Mouse (Mus musculus) midbrain, embryonic 10.5 days (tissue): Measurements from ENCODE around the gene Cmtm7. TPM values are rescaled to one million over a fixed set of nuclear protein-coding genes. Genes with fewer than 3 reads are reported as not detected.

Experiments used
- DNase-seq: peaks from one replicate; pipeline ENCODE4 v3.0.0-alpha.2; 2017; ENCODE audit warnings: low spot score
- H3K27ac ChIP-seq: fragments of 300-500 bp; sonication (generic); replicated peaks from 2 replicates; pipeline ENCODE4 v1.5.1; 2016; ENCODE audit warnings: mild to moderate bottlenecking
- H3K27me3 ChIP-seq: fragments of 300-500 bp; sonication (generic); 2 replicates; pipeline ENCODE4 v1.6.1; 2016; ENCODE audit warnings: low read depth, mild to moderate bottlenecking; ENCODE audit not compliant: poor library complexity, severe bottlenecking
- H3K36me3 ChIP-seq: fragments of 300-500 bp; sonication (generic); 2 replicates; pipeline ENCODE4 v1.6.1; 2016; ENCODE audit warnings: mild to moderate bottlenecking, moderate library complexity
- H3K4me1 ChIP-seq: fragments of 300-500 bp; sonication (generic); 2 replicates; pipeline ENCODE4 v1.6.1; 2016
- H3K4me3 ChIP-seq: fragments of 300-500 bp; sonication (generic); 2 replicates; pipeline ENCODE4 v1.5.1; 2016; ENCODE audit warnings: mild to moderate bottlenecking, moderate library complexity
- H3K9me3 ChIP-seq: fragments of 300-500 bp; sonication (generic); replicated peaks from 2 replicates; pipeline ENCODE4 v1.6.1; 2016; ENCODE audit warnings: mild to moderate bottlenecking
- WGBS: fragments of 180-500 bp; shearing (Covaris S2); methylation state at CpG from one replicate; pipeline ENCODE4 v1.1.7; 2016; 5-methylcytosine and 5-hydroxymethylcytosine counted together
- polyA plus RNA-seq: library from polyadenylated mRNA; unstranded; fragments of >200 nt; fragmentation: Nextera tagmentation; extraction: Ambion mirVana; gene quantifications from 2 replicates; pipeline ENCODE4 v1.2.1, GENCODE M21; 2016

Cmtm7 gene
- polyA plus RNA-seq, 1 experiment from 2014 or later: 88.2 TPM

GRCm38 (mm10) chr9:114789989-114790388 lies 8.3 kb upstream of the Cmtm7 start:
- Histone ChIP-seq H3K9me3 (no peaks in the 10 kb centered on the region; the same call in 1 of the 2 replicates), H3K27ac (no peak overlapping the region), H3K4me1 (peaks cover 23% of the 10 kb centered on the region), H3K4me3 (no peak overlapping the region), H3K36me3 (no peaks in the 10 kb centered on the region), H3K27me3 (no peaks in the 10 kb centered on the region)
- DNase-seq: no peak
- WGBS: 85% methylated on average over 8 of the region's 8 CpGs

- peaks cover 26% of the 10 kb centered on the region for H3K4me1 ChIP-seq
- no peak overlapping the region for H3K4me3 ChIP-seq
- DNase-seq: no peak
- WGBS: 90% methylated on average over 7 of the region's 7 CpGs
- no peaks in the 10 kb centered on the region; the same call in 1 of the 2 replicates for H3K9me3 ChIP-seq
- H3K36me3 ChIP-seq: no peaks in the 10 kb centered on the region
- no peaks in the 10 kb centered on the region for H3K27me3 ChIP-seq
- no peak overlapping the region for H3K27ac ChIP-seq
These were observed 7.9 kb upstream of the Cmtm7 start for GRCm38 (mm10) chr9:114789557-114789956.

GRCm38 (mm10) chr9:114788697-114789096 lies 7.0 kb upstream of the Cmtm7 start:
- Histone ChIP-seq H3K4me1 (peaks cover 22% of the 10 kb centered on the region), H3K27ac (no peak overlapping the region), H3K9me3 (no peaks in the 10 kb centered on the region; the same call in 1 of the 2 replicates), H3K4me3 (no peak overlapping the region), H3K27me3 (no peaks in the 10 kb centered on the region), H3K36me3 (no peaks in the 10 kb centered on the region)
- DNase-seq: no peak
- WGBS: 94% methylated on average over 8 of the region's 8 CpGs

GRCm38 (mm10) chr9:114787716-114788115 lies 6.1 kb upstream of the Cmtm7 start:
- DNase-seq: no peak
- 91% methylated on average over 7 of the region's 7 CpGs for WGBS
- H3K27me3 ChIP-seq: peaks cover 6% of the 10 kb centered on the region; the same call in 1 of the 2 replicates
- no peak overlapping the region for H3K4me3 ChIP-seq
- no peaks in the 10 kb centered on the region for H3K36me3 ChIP-seq
- H3K9me3 ChIP-seq: no peaks in the 10 kb centered on the region; the same call in 1 of the 2 replicates
- no peak overlapping the region for H3K27ac ChIP-seq
- H3K4me1 ChIP-seq: peaks cover 22% of the 10 kb centered on the region

GRCm38 (mm10) chr9:114787134-114787533 lies 5.5 kb upstream of the Cmtm7 start:
- Histone ChIP-seq H3K27me3 (peaks cover 9% of the 10 kb centered on the region; the same call in 1 of the 2 replicates), H3K4me3 (no peak overlapping the region), H3K9me3 (no peaks in the 10 kb centered on the region; the same call in 1 of the 2 replicates), H3K27ac (no peak overlapping the region), H3K36me3 (no peaks in the 10 kb centered on the region), H3K4me1 (peaks cover 21% of the 10 kb centered on the region)
- WGBS: 94% methylated on average over 5 of the region's 5 CpGs
- no peak for DNase-seq

GRCm38 (mm10) chr9:114785432-114786125 lies 3.9 kb upstream of the Cmtm7 start:
- H3K27me3 ChIP-seq: peaks cover 9% of the 10 kb centered on the region; the same call in 1 of the 2 replicates
- DNase-seq: peak; percentile 63
- H3K9me3 ChIP-seq: no peaks in the 10 kb centered on the region; the same call in 1 of the 2 replicates
- WGBS: 9% methylated on average over 16 of the region's 16 CpGs
- no peak overlapping the region; the same call in 1 of the 2 replicates for H3K4me3 ChIP-seq
- peak overlapping the region; percentile 81 for H3K27ac ChIP-seq
- no peaks in the 10 kb centered on the region for H3K36me3 ChIP-seq
- peaks cover 30% of the 10 kb centered on the region for H3K4me1 ChIP-seq

- under 1% methylated on average over 38 of the region's 38 CpGs for WGBS
- Histone ChIP-seq H3K4me3 (peak overlapping the region; percentile 72), H3K27ac (peak overlapping the region; percentile 90), H3K4me1 (peaks cover 43% of the 10 kb centered on the region), H3K27me3 (peaks cover 9% of the 10 kb centered on the region; the same call in 1 of the 2 replicates), H3K36me3 (no peaks in the 10 kb centered on the region), H3K9me3 (no peaks in the 10 kb centered on the region)
- peak; percentile 74 for DNase-seq
These were observed 720 bp downstream of the Cmtm7 start for GRCm38 (mm10) chr9:114780746-114781525.

- DNase-seq: peak; percentile 51
- WGBS: 30% methylated on average over 23 of the region's 23 CpGs
- no peaks in the 10 kb centered on the region for H3K9me3 ChIP-seq
- H3K4me3 ChIP-seq: peak overlapping the region; percentile 72
- H3K27ac ChIP-seq: peak overlapping the region; percentile 90
- H3K4me1 ChIP-seq: peaks cover 38% of the 10 kb centered on the region
- peaks cover 3% of the 10 kb centered on the region; the same call in 1 of the 2 replicates for H3K36me3 ChIP-seq
- peaks cover 9% of the 10 kb centered on the region; the same call in 1 of the 2 replicates for H3K27me3 ChIP-seq
These were observed 1.5 kb downstream of the Cmtm7 start for GRCm38 (mm10) chr9:114779984-114780745.

- Histone ChIP-seq H3K36me3 (peaks cover 5% of the 10 kb centered on the region; the same call in 1 of the 2 replicates), H3K4me3 (no peak overlapping the region), H3K4me1 (peaks cover 38% of the 10 kb centered on the region), H3K27ac (no peak overlapping the region), H3K27me3 (peaks cover 9% of the 10 kb centered on the region; the same call in 1 of the 2 replicates), H3K9me3 (no peaks in the 10 kb centered on the region)
- WGBS: 94% methylated on average over 7 of the region's 7 CpGs
- DNase-seq: no peak
These were observed 2.8 kb downstream of the Cmtm7 start for GRCm38 (mm10) chr9:114778877-114779276.

GRCm38 (mm10) chr9:114778047-114778390 lies 3.6 kb downstream of the Cmtm7 start:
- WGBS: 83% methylated on average over 7 of the region's 7 CpGs
- H3K27me3 ChIP-seq: peaks cover 6% of the 10 kb centered on the region; the same call in 1 of the 2 replicates
- no peak overlapping the region for H3K27ac ChIP-seq
- DNase-seq: no peak
- no peak overlapping the region for H3K4me3 ChIP-seq
- H3K36me3 ChIP-seq: peaks cover 10% of the 10 kb centered on the region
- peaks cover 39% of the 10 kb centered on the region for H3K4me1 ChIP-seq
- H3K9me3 ChIP-seq: no peaks in the 10 kb centered on the region

- peaks cover 15% of the 10 kb centered on the region for H3K36me3 ChIP-seq
- no peak overlapping the region for H3K4me3 ChIP-seq
- H3K27ac ChIP-seq: no peak overlapping the region
- no peak for DNase-seq
- no peaks in the 10 kb centered on the region for H3K9me3 ChIP-seq
- peaks cover 39% of the 10 kb centered on the region for H3K4me1 ChIP-seq
- 84% methylated on average over 6 of the region's 6 CpGs for WGBS
- no peaks in the 10 kb centered on the region for H3K27me3 ChIP-seq
These were observed 4.2 kb downstream of the Cmtm7 start for GRCm38 (mm10) chr9:114777178-114778046.
